In the genomic region with DNA sequence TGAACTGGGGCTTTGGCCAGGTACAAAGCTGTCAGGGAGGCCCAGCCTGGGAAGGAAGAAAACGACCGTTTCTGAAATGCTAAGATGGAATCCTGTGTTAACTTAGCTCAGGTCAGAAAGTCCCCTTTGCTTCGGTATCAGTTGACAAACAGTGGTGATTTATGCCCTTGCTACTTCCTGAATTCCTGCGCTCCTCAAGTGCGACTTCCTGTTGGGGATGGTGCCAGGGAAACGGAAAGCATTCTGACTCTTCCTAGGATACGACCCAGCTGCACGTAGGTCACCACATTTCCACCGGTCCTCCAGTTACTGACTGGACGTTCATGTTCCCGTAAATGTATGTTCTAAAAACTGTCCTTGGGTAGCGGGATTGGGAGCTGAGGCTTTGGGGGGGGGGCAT, we compare ENCODE assay signal across 9 mouse cellular contexts.
DNase-seq lines count a peak whose midpoint lies in the region; ATAC-seq lines count a peak whose summit lies in the region.
"Had no signal": no experiment of that assay in that cellular context is flagged by ENCODE, and none has a peak within 500 bp of the region (broad histone marks: within the 10 kb centered on the region; RNA-seq: fewer than 3 reads in every experiment).

No protein-coding gene starts in this region.

- H3K4me1 ChIP-seq in heart, embryonic 14.5 days (ENCODE audit: control insufficient read depth in 2 of 2, insufficient read depth in 2 of 2, low read length in 2 of 2) = peaks cover 7 to 10% of the 10 kb centered on the region in 2 experiments; a peak in 3 of 4 replicates
- H3K4me1 ChIP-seq in neural tube, embryonic 15.5 days = peaks cover 4% of the 10 kb centered on the region; the same call in 1 of the 2 replicates

- peak; percentile 17 for DNase-seq in gastrocnemius, postnatal 10 days
- no peak for DNase-seq in gastrocnemius, adult 18-20 months (ENCODE audit: low spot score)
- peak; percentile 87 for DNase-seq in kidney, postnatal 10 days
- DNase-seq in lung, postnatal 4 days = peak; percentile 75 to 80
- DNase-seq in right cerebral cortex, postnatal 10 days (ENCODE audit: low spot score in 2 of 2) = no peak
- DNase-seq in adipocyte (ENCODE audit: low spot score) = no peak

- no peaks in the 10 kb centered on the region for H3K9me3 ChIP-seq in heart, embryonic 14.5 days (ENCODE audit: control insufficient read depth, low read length)
- H3K9me3 ChIP-seq in neural tube, embryonic 15.5 days (replicated peaks) = no peaks in the 10 kb centered on the region
- H3K9me3 ChIP-seq: limb, embryonic 15.5 days had no signal

- WGBS in heart, embryonic 14.5 days = 50% methylated on average over 12 of the region's 12 CpGs
- WGBS in neural tube, embryonic 15.5 days = 72% methylated on average over 12 of the region's 12 CpGs

- 0 out of 2 replicates have a peak, but pooled peaks cover 3% of the 10 kb centered on the region for H3K27me3 ChIP-seq in heart, embryonic 14.5 days (ENCODE audit: control insufficient read depth, insufficient read depth, low read length)
- H3K27me3 ChIP-seq in neural tube, embryonic 15.5 days (replicated peaks) = no peaks in the 10 kb centered on the region; the same call in 1 of the 2 replicates

- 0 out of 4 replicates have a peak overlapping the region, but pooled peaks of 1 of the 2 experiments have one; percentile 19 for H3K27ac ChIP-seq in heart, embryonic 14.5 days (replicated peaks in 1 of 2; ENCODE audit: control insufficient read depth in 1 of 2, insufficient read depth in 1 of 2, low read depth in 2 of 2, low read length in 2 of 2)
- no peak overlapping the region for H3K27ac ChIP-seq in neural tube, embryonic 15.5 days (replicated peaks)
- H3K27ac ChIP-seq: limb, embryonic 15.5 days had no signal

- H3K4me2 ChIP-seq in heart, embryonic 14.5 days (ENCODE audit: low read length) = peak overlapping the region; percentile 13; the same call in 1 of the 2 replicates
- no peak overlapping the region for H3K4me2 ChIP-seq in neural tube, embryonic 15.5 days
- H3K4me2 ChIP-seq: limb, embryonic 15.5 days had no signal

- H3K4me3 ChIP-seq in heart, embryonic 14.5 days (ENCODE audit: control insufficient read depth in 1 of 2, insufficient read depth in 1 of 2, low read depth in 1 of 2, low read length in 2 of 2) = no peak overlapping the region
- no peak overlapping the region for H3K4me3 ChIP-seq in neural tube, embryonic 15.5 days (replicated peaks)
- H3K4me3 ChIP-seq: limb, embryonic 15.5 days had no signal

- H3K36me3 ChIP-seq in heart, embryonic 14.5 days (ENCODE audit: control insufficient read depth, insufficient read depth, low read length) = no peaks in the 10 kb centered on the region
- no peaks in the 10 kb centered on the region for H3K36me3 ChIP-seq in neural tube, embryonic 15.5 days
- H3K36me3 ChIP-seq: limb, embryonic 15.5 days had no signal

- H3K9ac ChIP-seq in heart, embryonic 14.5 days (ENCODE audit: low read length) = no peak overlapping the region
- no peak overlapping the region for H3K9ac ChIP-seq in neural tube, embryonic 15.5 days (replicated peaks)
- H3K9ac ChIP-seq: limb, embryonic 15.5 days had no signal

- ATAC-seq in heart, embryonic 14.5 days (ENCODE audit: insufficient number of reproducible peaks, insufficient read depth, low FRiP score, low read depth) = no peak
- no peak for ATAC-seq in neural tube, embryonic 15.5 days (ENCODE audit: low FRiP score)

Comparison
In these comparisons a context has a peak if more than half of its experiments do, and no peak if none do; other contexts are left out.
1. DNase-seq: peak in gastrocnemius, postnatal 10 days (single experiment), kidney, postnatal 10 days (single experiment) and lung, postnatal 4 days (2 of 2); none in gastrocnemius, adult 18-20 months (single experiment), right cerebral cortex, postnatal 10 days (0 of 2) and adipocyte (single experiment).